Mouse (Mus musculus): ENCODE measurements around the gene Olfr671. TPM values are rescaled to one million over a fixed set of nuclear protein-coding genes. Genes with fewer than 3 reads are reported as not detected.
"Not testable (repeated sequence)": the region's sequence is repeated elsewhere in the genome, so short reads cannot be mapped to it uniquely, and the experiment has no call there.

The Olfr671 gene
- not detected in 2 replicates for polyA plus RNA-seq (2015; fragmentation: Nextera tagmentation; extraction: Ambion mirVana)

DNA sequence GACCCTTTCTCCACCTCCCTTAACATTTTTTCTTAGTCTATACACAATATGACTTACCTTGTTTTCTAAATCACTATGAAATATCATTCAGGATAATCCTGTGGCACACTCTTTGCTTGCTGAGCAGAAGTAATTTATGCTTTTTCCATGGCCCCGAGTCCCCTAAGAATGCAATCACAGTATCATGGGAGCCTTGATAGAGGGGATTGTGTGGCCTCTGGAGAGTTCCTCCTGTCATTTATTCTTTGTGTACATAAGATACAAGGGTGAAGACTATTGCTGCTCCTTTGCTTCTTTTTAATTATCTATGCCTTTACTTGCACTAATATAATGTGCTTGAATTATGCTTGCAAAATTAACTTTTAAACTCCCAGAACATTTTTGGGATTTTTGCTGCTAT is at the start of gene Olfr671:
Olfr671 (minus strand) TSS at position 101 of the 400 bp plus-strand sequence.
- ATAC-seq (ENCODE audit: low FRiP score, low read depth), result no peak
- Histone ChIP-seq H3K4me3 (no peak within 1 kb of the TSS), H3K4me2 (no peak within 1 kb of the TSS), H3K4me1 (replicated peaks) (no peaks in the 10 kb centered on the region), H3K27me3 (no peaks in the 10 kb centered on the region), H3K9ac (no peak within 1 kb of the TSS), H3K9me3 (no peaks in the 10 kb centered on the region), H3K36me3 (no peaks in the 10 kb centered on the region), H3K27ac (replicated peaks) (no peak within 1 kb of the TSS)
- 75% methylated on average over 1 of the region's 1 CpGs for WGBS

DNA sequence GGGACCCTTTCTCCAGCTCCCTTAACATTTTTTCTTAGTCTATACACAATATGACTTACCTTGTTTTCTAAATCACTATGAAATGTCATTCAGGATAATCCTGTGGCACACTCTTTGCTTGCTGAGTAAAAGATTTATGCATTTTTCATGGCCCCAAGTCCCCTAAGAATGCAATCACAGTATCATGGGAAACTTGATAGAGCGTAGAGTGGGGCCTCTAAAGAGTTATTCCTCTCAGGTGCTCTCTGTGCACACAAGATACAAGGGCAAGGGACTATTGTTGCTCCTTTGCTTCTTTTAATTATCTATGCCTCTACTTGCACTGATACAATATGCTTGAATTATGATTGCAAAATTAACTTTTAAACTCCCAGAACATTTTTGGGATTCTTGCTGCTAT is 49.4 kb upstream of the Olfr671 start, which contains the start of gene Olfr675:
Olfr675 (minus strand) TSS at position 101 of the 400 bp plus-strand sequence.
- 76% methylated on average over 1 of the region's 1 CpGs for WGBS
- H3K9me3 ChIP-seq, result no peaks in the 10 kb centered on the region
- no peak for ATAC-seq (ENCODE audit: low FRiP score, low read depth)
- H3K9ac ChIP-seq, result no peak within 1 kb of the TSS
- no peak within 1 kb of the TSS for H3K27ac ChIP-seq (replicated peaks)
- no peak within 1 kb of the TSS for H3K4me2 ChIP-seq
- no peaks in the 10 kb centered on the region for H3K36me3 ChIP-seq
- H3K4me3 ChIP-seq, result no peak within 1 kb of the TSS
- no peaks in the 10 kb centered on the region for H3K4me1 ChIP-seq (replicated peaks)
- no peaks in the 10 kb centered on the region for H3K27me3 ChIP-seq

GRCm38 (mm10) chr7:105022530-105022929 is 43.6 kb upstream of the Olfr671 start:
- H3K4me2 ChIP-seq, result no peak overlapping the region
- no peak overlapping the region for H3K27ac ChIP-seq (replicated peaks)
- no peak for ATAC-seq (ENCODE audit: low FRiP score, low read depth)
- no peaks in the 10 kb centered on the region for H3K4me1 ChIP-seq (replicated peaks)
- H3K9me3 ChIP-seq, result no peaks in the 10 kb centered on the region
- no peak overlapping the region for H3K9ac ChIP-seq
- H3K4me3 ChIP-seq, result no peak overlapping the region
- no peaks in the 10 kb centered on the region for H3K27me3 ChIP-seq
- no peaks in the 10 kb centered on the region for H3K36me3 ChIP-seq
- WGBS, result 57% methylated on average over 1 of the region's 1 CpGs

- ATAC-seq (ENCODE audit: low FRiP score, low read depth), result no peak
- H3K4me3 ChIP-seq, result no peak within 1 kb of the TSS
Observed at GRCm38 (mm10) chr7:105001929-105002328, 23.0 kb upstream of the Olfr671 start, which contains the start of gene Olfr672. Gene Olfr672, minus strand, starts transcription at chr7:105002029.

GRCm38 (mm10) chr7:104972507-104972906 is 6.4 kb downstream of the Olfr671 start:
- H3K36me3 ChIP-seq; H3K9ac ChIP-seq; H3K4me3 ChIP-seq; H3K4me2 ChIP-seq; H3K27me3 ChIP-seq; H3K9me3 ChIP-seq; H3K4me1 ChIP-seq (replicated peaks); ATAC-seq (ENCODE audit: low FRiP score, low read depth); H3K27ac ChIP-seq (replicated peaks): not testable (repeated sequence)
- WGBS, result 80% methylated on average over 2 of the region's 2 CpGs

More at GRCm38 (mm10) chr7:105001929-105002328, 23.0 kb upstream of the Olfr671 start, which contains the start of gene Olfr672:
- H3K9ac ChIP-seq, result no peak within 1 kb of the TSS
- H3K36me3 ChIP-seq, result no peaks in the 10 kb centered on the region
- H3K27me3 ChIP-seq, result no peaks in the 10 kb centered on the region
- H3K4me2 ChIP-seq, result no peak within 1 kb of the TSS
- H3K4me1 ChIP-seq (replicated peaks), result no peaks in the 10 kb centered on the region
- no peak within 1 kb of the TSS for H3K27ac ChIP-seq (replicated peaks)
- H3K9me3 ChIP-seq, result no peaks in the 10 kb centered on the region

DNA sequence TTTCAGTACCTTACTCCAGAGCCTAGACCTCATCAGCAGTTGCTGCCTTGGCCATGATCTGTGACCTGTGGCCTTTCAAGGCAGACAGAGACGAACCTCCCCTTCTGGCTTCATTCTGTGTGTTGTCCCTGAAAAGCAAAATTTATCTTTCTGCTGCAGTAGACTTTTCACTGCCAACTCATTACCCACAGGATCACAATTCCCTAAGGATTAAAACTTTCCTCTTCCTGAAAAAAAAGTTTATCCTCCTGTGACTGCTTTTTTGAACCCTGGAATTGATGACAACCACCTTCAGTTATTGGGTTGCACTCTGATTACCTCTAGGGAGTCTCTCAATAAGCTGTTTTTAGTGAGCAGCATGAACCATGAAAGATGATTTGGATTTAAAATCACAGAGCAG is 16.4 kb downstream of the Olfr671 start, which contains the start of gene Olfr670:
Olfr670 (minus strand) TSS at position 101 of the 400 bp plus-strand sequence.
- no peak for ATAC-seq (ENCODE audit: low FRiP score, low read depth)
- H3K4me2 ChIP-seq, result no peak within 1 kb of the TSS
- no peak within 1 kb of the TSS for H3K27ac ChIP-seq (replicated peaks)
- no peaks in the 10 kb centered on the region for H3K4me1 ChIP-seq (replicated peaks)
- 65% methylated on average over 1 of the region's 1 CpGs for WGBS
- H3K9ac ChIP-seq, result no peak within 1 kb of the TSS
- H3K27me3 ChIP-seq, result no peaks in the 10 kb centered on the region
- H3K9me3 ChIP-seq, result no peaks in the 10 kb centered on the region
- no peak within 1 kb of the TSS for H3K4me3 ChIP-seq
- H3K36me3 ChIP-seq, result no peaks in the 10 kb centered on the region

DNA sequence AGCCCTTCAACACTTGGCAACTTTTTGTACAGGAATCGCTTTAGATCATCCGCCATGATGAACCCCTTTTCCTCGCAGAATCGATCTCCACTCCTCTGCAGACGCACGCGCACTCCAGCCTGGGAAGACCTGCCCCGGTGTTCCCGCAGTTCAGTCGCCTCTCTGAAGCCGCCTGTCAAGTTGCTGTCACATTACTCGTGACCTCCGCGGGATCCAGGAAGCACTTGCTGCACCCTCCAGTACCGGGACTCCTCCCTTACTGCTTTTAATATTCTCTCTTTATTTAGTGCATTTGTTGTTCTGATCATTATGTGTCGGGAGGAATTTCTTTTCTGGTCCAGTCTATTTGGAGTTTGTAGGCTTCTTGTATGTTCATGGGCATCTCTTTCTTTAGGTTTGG is 28.7 kb downstream of the Olfr671 start:
- not testable (repeated sequence) for H3K4me1 ChIP-seq (replicated peaks); H3K9ac ChIP-seq; ATAC-seq (ENCODE audit: low FRiP score, low read depth); H3K27me3 ChIP-seq; H3K27ac ChIP-seq (replicated peaks); H3K9me3 ChIP-seq; H3K4me2 ChIP-seq; H3K36me3 ChIP-seq; H3K4me3 ChIP-seq
- WGBS, result 95% methylated on average over 16 of the region's 16 CpGs

DNA sequence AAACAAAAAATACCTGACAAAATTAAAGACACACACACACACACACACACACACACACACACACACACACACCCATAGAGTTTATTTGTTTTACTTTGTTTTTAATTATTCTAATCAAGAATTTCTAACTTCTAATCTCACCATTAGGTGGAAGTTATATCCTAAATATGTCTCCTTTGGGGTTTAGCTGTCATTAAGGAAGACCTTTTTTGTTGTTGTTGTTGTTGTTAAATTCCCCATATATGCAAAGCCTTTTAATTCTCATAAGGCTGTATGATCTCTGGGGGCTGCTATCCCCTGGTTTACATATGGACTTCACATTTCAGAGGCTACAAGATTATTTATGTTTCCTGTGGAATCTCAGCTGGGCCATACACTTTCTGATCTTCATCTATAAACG is 45.0 kb downstream of the Olfr671 start, which contains the start of gene Olfr669:
Olfr669 (plus strand) TSS at position 301 of the 400 bp plus-strand sequence.
- no peaks in the 10 kb centered on the region for H3K27me3 ChIP-seq
- no peak within 1 kb of the TSS for H3K4me2 ChIP-seq
- no peak within 1 kb of the TSS for H3K9ac ChIP-seq
- ATAC-seq (ENCODE audit: low FRiP score, low read depth), result no peak
- H3K4me1 ChIP-seq (replicated peaks), result no peaks in the 10 kb centered on the region
- H3K9me3 ChIP-seq, result no peaks in the 10 kb centered on the region
- H3K4me3 ChIP-seq, result no peak within 1 kb of the TSS
- no peaks in the 10 kb centered on the region for H3K36me3 ChIP-seq
- no peak within 1 kb of the TSS for H3K27ac ChIP-seq (replicated peaks)
- 89% methylated on average over 1 of the region's 1 CpGs for WGBS

DNA sequence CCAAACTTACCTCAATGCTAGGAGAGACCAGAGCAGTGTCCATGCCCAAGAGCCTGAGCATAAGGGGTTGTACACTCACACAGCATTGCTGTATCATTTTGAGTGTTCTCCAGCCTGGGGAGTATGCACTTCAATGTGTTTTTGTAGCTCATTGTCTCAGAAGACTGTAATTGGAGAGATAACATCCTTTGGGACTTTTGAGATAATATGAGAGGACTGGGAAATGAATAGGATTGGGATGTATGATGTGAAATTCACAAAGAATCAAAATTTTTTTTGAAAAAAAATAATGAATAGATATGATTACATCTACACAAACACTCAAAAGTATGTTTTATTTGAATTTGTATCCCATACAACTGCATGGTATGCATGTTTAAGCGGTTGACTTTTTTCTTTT is 51.0 kb downstream of the Olfr671 start, which contains the start of gene Olfr668:
Olfr668 (minus strand) TSS at position 101 of the 400 bp plus-strand sequence.
- no peaks in the 10 kb centered on the region for H3K27me3 ChIP-seq
- no peaks in the 10 kb centered on the region for H3K36me3 ChIP-seq
- no peak within 1 kb of the TSS for H3K9ac ChIP-seq
- H3K4me3 ChIP-seq, result no peak within 1 kb of the TSS
- H3K9me3 ChIP-seq, result no peaks in the 10 kb centered on the region
- H3K27ac ChIP-seq (replicated peaks), result no peak within 1 kb of the TSS
- ATAC-seq (ENCODE audit: low FRiP score, low read depth), result no peak
- no peak within 1 kb of the TSS for H3K4me2 ChIP-seq
- whole genome bisulfite sequencing, result 79% methylated on average over 1 of the region's 1 CpGs
- no peaks in the 10 kb centered on the region for H3K4me1 ChIP-seq (replicated peaks)

Other genes starting within 250 kb of the Olfr671 start
- not detected in 2 replicates for gene Usp17le, start 201.7 kb downstream of the Olfr671 start, polyA plus RNA-seq (2015; fragmentation: Nextera tagmentation; extraction: Ambion mirVana)
- gene Usp17lb, start 136.5 kb downstream of the Olfr671 start, polyA plus RNA-seq (2015; fragmentation: Nextera tagmentation; extraction: Ambion mirVana), result not detected in 2 replicates
- gene Usp17la, start 122.1 kb downstream of the Olfr671 start, polyA plus RNA-seq (2015; fragmentation: Nextera tagmentation; extraction: Ambion mirVana), result not detected in 2 replicates
- not detected in 2 replicates for gene Olfr665, start 101.1 kb downstream of the Olfr671 start, polyA plus RNA-seq (2015; fragmentation: Nextera tagmentation; extraction: Ambion mirVana)
- not detected in 2 replicates for gene Olfr666, start 83.2 kb downstream of the Olfr671 start, polyA plus RNA-seq (2015; fragmentation: Nextera tagmentation; extraction: Ambion mirVana)
- gene Olfr667, start 57.6 kb downstream of the Olfr671 start, polyA plus RNA-seq (2015; fragmentation: Nextera tagmentation; extraction: Ambion mirVana), result not detected in 2 replicates
- not detected in 2 replicates for gene Olfr668, start 51.1 kb downstream of the Olfr671 start, polyA plus RNA-seq (2015; fragmentation: Nextera tagmentation; extraction: Ambion mirVana)
- gene Olfr669, start 44.9 kb downstream of the Olfr671 start, polyA plus RNA-seq (2015; fragmentation: Nextera tagmentation; extraction: Ambion mirVana), result not detected in 2 replicates
- gene Olfr670, start 16.5 kb downstream of the Olfr671 start, polyA plus RNA-seq (2015; fragmentation: Nextera tagmentation; extraction: Ambion mirVana), result not detected in 2 replicates
- gene Olfr672, start 22.9 kb upstream of the Olfr671 start, polyA plus RNA-seq (2015; fragmentation: Nextera tagmentation; extraction: Ambion mirVana), result not detected in 2 replicates
- not detected in 2 replicates for gene Olfr675, start 49.3 kb upstream of the Olfr671 start, polyA plus RNA-seq (2015; fragmentation: Nextera tagmentation; extraction: Ambion mirVana)
- gene Olfr676, start 53.6 kb upstream of the Olfr671 start, polyA plus RNA-seq (2015; fragmentation: Nextera tagmentation; extraction: Ambion mirVana), result not detected in 2 replicates
- gene Olfr677, start 72.2 kb upstream of the Olfr671 start, polyA plus RNA-seq (2015; fragmentation: Nextera tagmentation; extraction: Ambion mirVana), result not detected in 2 replicates
- not detected in 2 replicates for gene Olfr678, start 85.3 kb upstream of the Olfr671 start, polyA plus RNA-seq (2015; fragmentation: Nextera tagmentation; extraction: Ambion mirVana)
- not detected in 2 replicates for gene Olfr679, start 102.1 kb upstream of the Olfr671 start, polyA plus RNA-seq (2015; fragmentation: Nextera tagmentation; extraction: Ambion mirVana)
- gene Olfr680-ps1, start 113.7 kb upstream of the Olfr671 start, polyA plus RNA-seq (2015; fragmentation: Nextera tagmentation; extraction: Ambion mirVana), result not detected in 2 replicates
- not detected in 2 replicates for gene Olfr681, start 137.7 kb upstream of the Olfr671 start, polyA plus RNA-seq (2015; fragmentation: Nextera tagmentation; extraction: Ambion mirVana)
- gene Olfr683, start 167.9 kb upstream of the Olfr671 start, polyA plus RNA-seq (2015; fragmentation: Nextera tagmentation; extraction: Ambion mirVana), result not detected in 2 replicates
- gene Olfr684, start 184.5 kb upstream of the Olfr671 start, polyA plus RNA-seq (2015; fragmentation: Nextera tagmentation; extraction: Ambion mirVana), result not detected in 2 replicates
- gene Olfr685, start 206.9 kb upstream of the Olfr671 start, polyA plus RNA-seq (2015; fragmentation: Nextera tagmentation; extraction: Ambion mirVana), result not detected in 2 replicates
- not detected in 2 replicates for gene Olfr686, start 228.4 kb upstream of the Olfr671 start, polyA plus RNA-seq (2015; fragmentation: Nextera tagmentation; extraction: Ambion mirVana)